Mouse (Mus musculus) midbrain, embryonic 12.5 days (tissue): Measurements from ENCODE around the gene Acer3. TPM values are rescaled to one million over a fixed set of nuclear protein-coding genes. Genes with fewer than 3 reads are reported as not detected.

Source experiments
- ATAC-seq: fragments of 200-750 bp; cut with Nextera tagmentation; 2 replicates; pipeline ENCODE4 v1.8.0; 2017; ENCODE audit warnings: low read depth, moderate TSS enrichment, moderate library complexity; ENCODE audit not compliant: low FRiP score
- H3K27ac ChIP-seq: fragments of 300-500 bp; sonication (generic); replicated peaks from 2 replicates; pipeline ENCODE4 v1.5.1; 2016; ENCODE audit warnings: mild to moderate bottlenecking
- H3K27me3 ChIP-seq: fragments of 300-500 bp; sonication (generic); 2 replicates; pipeline ENCODE4 v1.6.1; 2016; ENCODE audit warnings: mild to moderate bottlenecking
- H3K36me3 ChIP-seq: fragments of 300-500 bp; sonication (generic); 2 replicates; pipeline ENCODE4 v1.6.1; 2016
- H3K4me1 ChIP-seq: fragments of 300-500 bp; sonication (generic); 2 replicates; pipeline ENCODE4 v1.6.1; 2016
- H3K4me2 ChIP-seq: fragments of 300-500 bp; sonication (generic); replicated peaks from 2 replicates; pipeline ENCODE4 v1.6.1; 2016; ENCODE audit warnings: mild to moderate bottlenecking, moderate library complexity
- H3K4me3 ChIP-seq: fragments of 300-500 bp; sonication (generic); 2 replicates; pipeline ENCODE4 v1.5.1; 2016; ENCODE audit warnings: mild to moderate bottlenecking
- H3K9ac ChIP-seq: fragments of 300-500 bp; sonication (generic); replicated peaks from 2 replicates; pipeline ENCODE4 v1.6.1; 2016; ENCODE audit warnings: mild to moderate bottlenecking, moderate library complexity
- H3K9me3 ChIP-seq: fragments of 300-500 bp; sonication (generic); 2 replicates; pipeline ENCODE4 v1.6.1; 2016; ENCODE audit warnings: mild to moderate bottlenecking
- WGBS: fragments of 180-500 bp; shearing (Covaris S2); methylation state at CpG from one replicate; pipeline ENCODE4 v1.1.7; 2016; 5-methylcytosine and 5-hydroxymethylcytosine counted together
- polyA plus RNA-seq: library from polyadenylated mRNA; unstranded; fragments of >200 nt; fragmentation: Nextera tagmentation; extraction: Ambion mirVana; gene quantifications from 2 replicates; pipeline ENCODE4 v1.2.1, GENCODE M21; 2016

Acer3 gene
- polyA plus RNA-seq, 1 experiment from 2014 or later = 16.0 TPM

DNA sequence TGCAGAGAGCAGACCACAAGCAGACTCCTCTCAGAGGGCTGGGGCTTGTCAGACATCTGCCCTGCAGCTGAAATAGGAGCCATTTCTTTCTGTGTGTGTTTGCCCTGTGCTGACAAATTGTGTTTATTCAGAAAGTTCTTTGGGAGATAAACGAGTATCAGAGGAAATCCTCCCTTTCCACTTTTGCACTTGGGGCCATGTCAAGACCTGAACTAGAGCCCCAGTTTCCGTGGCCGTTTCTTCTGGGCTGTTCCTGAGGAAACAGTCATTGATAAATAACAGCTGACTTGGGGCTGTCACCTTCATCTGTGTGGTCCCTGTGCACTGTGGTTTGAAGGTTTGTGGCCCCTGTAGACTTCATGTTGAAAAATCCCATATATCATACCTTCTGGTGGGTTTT, 10.9 kb upstream of the Acer3 start:
- Histone ChIP-seq H3K4me1 (no peaks in the 10 kb centered on the region), H3K4me3 (no peak overlapping the region), H3K4me2 (no peak overlapping the region), H3K9ac (no peak overlapping the region), H3K27me3 (no peaks in the 10 kb centered on the region), H3K9me3 (no peaks in the 10 kb centered on the region), H3K36me3 (no peaks in the 10 kb centered on the region), H3K27ac (no peak overlapping the region)
- 77% methylated on average over 3 of the region's 3 CpGs for WGBS
- no peak for ATAC-seq

- Histone ChIP-seq H3K9ac (no peak overlapping the region), H3K4me1 (no peaks in the 10 kb centered on the region), H3K4me2 (no peak overlapping the region), H3K27me3 (no peaks in the 10 kb centered on the region), H3K27ac (no peak overlapping the region), H3K9me3 (no peaks in the 10 kb centered on the region), H3K4me3 (no peak overlapping the region), H3K36me3 (no peaks in the 10 kb centered on the region)
- WGBS = 86% methylated on average over 2 of the region's 2 CpGs
- no peak for ATAC-seq
Measured at GRCm38 (mm10) chr7:98330375-98331002, 9.5 kb upstream of the Acer3 start.

GRCm38 (mm10) chr7:98329651-98330374, 8.8 kb upstream of the Acer3 start:
- Histone ChIP-seq H3K4me3 (no peak overlapping the region), H3K4me2 (no peak overlapping the region), H3K36me3 (no peaks in the 10 kb centered on the region), H3K4me1 (no peaks in the 10 kb centered on the region), H3K9me3 (no peaks in the 10 kb centered on the region), H3K9ac (no peak overlapping the region), H3K27ac (no peak overlapping the region), H3K27me3 (no peaks in the 10 kb centered on the region)
- ATAC-seq = no peak
- WGBS = 80% methylated on average over 7 of the region's 7 CpGs

DNA sequence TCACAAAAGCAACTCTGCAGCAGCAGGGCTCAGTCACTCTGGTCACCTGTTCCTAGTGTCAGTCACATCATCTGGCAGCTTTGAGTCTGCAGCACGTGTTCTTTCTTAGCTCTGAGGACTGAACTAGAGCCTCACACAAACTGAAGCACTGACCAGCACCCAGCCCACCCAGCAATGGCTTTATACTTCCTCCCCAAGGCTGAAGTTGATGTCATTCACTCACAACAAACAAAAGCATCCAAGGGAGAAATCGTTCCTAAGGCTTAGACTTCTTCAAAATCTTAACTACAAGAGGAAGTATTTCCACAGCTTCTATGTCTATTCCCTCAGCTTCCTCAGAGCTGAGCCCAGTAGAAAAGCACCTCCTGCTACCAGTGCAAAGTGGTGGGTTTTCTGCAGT, 7.3 kb upstream of the Acer3 start:
- Histone ChIP-seq H3K9ac (no peak overlapping the region), H3K36me3 (no peaks in the 10 kb centered on the region), H3K4me2 (no peak overlapping the region), H3K27me3 (no peaks in the 10 kb centered on the region), H3K4me1 (peaks cover 8% of the 10 kb centered on the region), H3K9me3 (no peaks in the 10 kb centered on the region), H3K4me3 (no peak overlapping the region), H3K27ac (no peak overlapping the region)
- no peak for ATAC-seq
- WGBS = 53% methylated on average over 2 of the region's 2 CpGs

- H3K4me1 ChIP-seq = peaks cover 11% of the 10 kb centered on the region
- no peak overlapping the region for H3K4me3 ChIP-seq
- no peaks in the 10 kb centered on the region for H3K36me3 ChIP-seq
- no peaks in the 10 kb centered on the region for H3K9me3 ChIP-seq
- no peak for ATAC-seq
- 85% methylated on average over 7 of the region's 7 CpGs for WGBS
- no peak overlapping the region for H3K4me2 ChIP-seq
- H3K9ac ChIP-seq = no peak overlapping the region
- no peaks in the 10 kb centered on the region for H3K27me3 ChIP-seq
- no peak overlapping the region for H3K27ac ChIP-seq
Measured at GRCm38 (mm10) chr7:98326051-98326450, 5.0 kb upstream of the Acer3 start.

DNA sequence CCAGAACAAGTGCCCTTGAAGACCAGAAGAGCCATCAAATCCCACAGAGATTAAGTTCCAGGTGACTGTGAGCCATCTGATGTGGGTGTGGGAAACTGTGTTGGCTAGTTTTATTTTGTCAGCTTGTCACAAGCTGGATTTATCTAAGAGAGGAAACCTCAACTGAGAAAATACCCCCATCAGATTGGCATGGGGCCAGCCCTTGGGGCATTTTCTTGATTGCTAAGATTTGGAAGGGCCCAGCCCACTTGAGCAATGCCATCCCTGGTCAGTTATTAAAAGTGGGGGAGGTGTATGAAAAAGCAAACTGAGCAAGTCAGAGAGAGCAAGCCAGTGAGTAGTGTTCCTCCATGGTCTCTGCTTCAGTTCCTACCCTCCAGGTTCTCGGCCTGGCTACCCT, 3.2 kb upstream of the Acer3 start:
- no peak for ATAC-seq

DNA sequence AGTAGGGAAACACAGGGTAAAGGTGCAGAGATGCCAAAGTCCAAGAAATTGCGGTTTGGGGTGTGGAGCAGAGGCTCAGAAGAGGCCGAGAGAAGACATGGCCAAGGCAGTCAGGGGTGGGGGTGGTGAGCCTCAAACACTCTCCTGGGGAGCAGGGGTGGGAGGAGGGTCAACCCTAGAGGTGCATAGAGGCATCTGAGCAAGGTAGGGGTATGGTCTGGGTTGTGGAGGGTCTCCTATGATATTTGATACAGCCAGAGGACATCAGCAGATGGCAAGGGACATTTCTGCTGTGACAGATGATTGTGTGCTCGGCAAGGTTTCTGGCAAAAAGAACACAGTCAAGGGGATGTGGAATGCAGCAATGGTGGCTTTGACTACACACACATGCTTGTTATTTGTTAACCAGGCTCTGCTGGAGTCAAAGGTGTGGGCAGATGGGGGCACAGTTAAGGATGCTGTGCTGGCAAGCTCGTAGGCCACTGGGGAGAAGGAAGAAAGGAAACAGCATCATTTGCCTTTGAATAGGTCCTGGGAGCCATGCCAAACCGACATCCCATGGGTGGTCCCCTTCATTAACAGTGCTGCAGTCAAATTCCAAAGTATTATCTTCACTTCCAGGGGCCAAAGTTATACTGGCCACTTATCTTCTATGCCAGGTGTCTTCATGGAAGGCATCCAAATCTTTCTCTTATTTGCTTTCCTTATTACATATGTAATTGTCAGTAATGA, 2.4 kb upstream of the Acer3 start:
- no peaks in the 10 kb centered on the region for H3K9me3 ChIP-seq
- no peak overlapping the region for H3K27ac ChIP-seq
- 41% methylated on average over 5 of the region's 5 CpGs for WGBS

More for the DNA sequence above, 3.2 kb upstream of the Acer3 start:
- peaks cover 11% of the 10 kb centered on the region for H3K4me1 ChIP-seq
- no peaks in the 10 kb centered on the region for H3K9me3 ChIP-seq
- no peak overlapping the region for H3K4me3 ChIP-seq
- H3K36me3 ChIP-seq = no peaks in the 10 kb centered on the region
- no peaks in the 10 kb centered on the region for H3K27me3 ChIP-seq
- H3K27ac ChIP-seq = no peak overlapping the region
- H3K9ac ChIP-seq = no peak overlapping the region
- no peak overlapping the region for H3K4me2 ChIP-seq
- 79% methylated on average over 1 of the region's 1 CpGs for WGBS

DNA sequence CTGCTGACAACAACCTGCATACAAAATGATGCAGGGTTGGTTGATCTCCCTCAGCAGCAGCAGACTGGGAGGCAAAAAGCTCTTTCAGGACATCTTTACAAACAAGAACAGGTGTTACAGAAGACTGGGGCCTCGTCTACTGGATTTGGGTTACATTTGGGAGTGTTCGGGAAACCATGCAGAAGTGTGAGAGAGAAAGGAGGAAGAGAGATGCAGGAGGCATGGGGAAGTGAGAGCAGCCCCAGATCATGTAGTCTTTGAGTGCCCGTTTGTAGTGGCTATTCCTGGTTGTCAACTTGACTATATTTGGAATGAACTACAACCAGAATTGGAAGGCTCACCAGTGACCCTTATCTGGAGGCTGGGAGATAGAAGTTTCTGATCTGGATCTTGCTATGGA, 1.4 kb upstream of the Acer3 start:
- peaks cover 11% of the 10 kb centered on the region for H3K4me1 ChIP-seq
- H3K4me2 ChIP-seq = no peak overlapping the region
- H3K27me3 ChIP-seq = no peaks in the 10 kb centered on the region
- no peak overlapping the region for H3K9ac ChIP-seq
- no peak for ATAC-seq
- H3K36me3 ChIP-seq = no peaks in the 10 kb centered on the region
- H3K4me3 ChIP-seq = no peak overlapping the region
- 78% methylated on average over 3 of the region's 3 CpGs for WGBS
- no peaks in the 10 kb centered on the region for H3K9me3 ChIP-seq
- H3K27ac ChIP-seq = no peak overlapping the region

More for the DNA sequence above, 2.4 kb upstream of the Acer3 start:
- no peak overlapping the region for H3K4me2 ChIP-seq
- H3K27me3 ChIP-seq = no peaks in the 10 kb centered on the region
- no peak overlapping the region for H3K9ac ChIP-seq
- H3K4me3 ChIP-seq = no peak overlapping the region
- no peaks in the 10 kb centered on the region for H3K36me3 ChIP-seq
- peaks cover 11% of the 10 kb centered on the region for H3K4me1 ChIP-seq
- 0 out of 2 replicates have a peak, but pooled peaks have one; percentile 34 for ATAC-seq

- Histone ChIP-seq H3K36me3 (no peaks in the 10 kb centered on the region), H3K9ac (no peak overlapping the region)
- ATAC-seq = no peak
Measured at GRCm38 (mm10) chr7:98320006-98320556, 927 bp downstream of the Acer3 start.

GRCm38 (mm10) chr7:98316568-98316967, 4.4 kb downstream of the Acer3 start:
- Histone ChIP-seq H3K4me2 (no peak overlapping the region), H3K9me3 (no peaks in the 10 kb centered on the region), H3K27me3 (no peaks in the 10 kb centered on the region), H3K4me3 (no peak overlapping the region), H3K4me1 (no peaks in the 10 kb centered on the region), H3K9ac (no peak overlapping the region), H3K36me3 (no peaks in the 10 kb centered on the region), H3K27ac (no peak overlapping the region)
- no peak for ATAC-seq
- WGBS = 49% methylated on average over 2 of the region's 2 CpGs

More at GRCm38 (mm10) chr7:98320006-98320556, 927 bp downstream of the Acer3 start:
- WGBS = 86% methylated on average over 7 of the region's 7 CpGs
- Histone ChIP-seq H3K4me1 (peaks cover 11% of the 10 kb centered on the region), H3K27me3 (no peaks in the 10 kb centered on the region), H3K9me3 (no peaks in the 10 kb centered on the region), H3K4me2 (no peak overlapping the region), H3K4me3 (no peak overlapping the region), H3K27ac (no peak overlapping the region)

DNA sequence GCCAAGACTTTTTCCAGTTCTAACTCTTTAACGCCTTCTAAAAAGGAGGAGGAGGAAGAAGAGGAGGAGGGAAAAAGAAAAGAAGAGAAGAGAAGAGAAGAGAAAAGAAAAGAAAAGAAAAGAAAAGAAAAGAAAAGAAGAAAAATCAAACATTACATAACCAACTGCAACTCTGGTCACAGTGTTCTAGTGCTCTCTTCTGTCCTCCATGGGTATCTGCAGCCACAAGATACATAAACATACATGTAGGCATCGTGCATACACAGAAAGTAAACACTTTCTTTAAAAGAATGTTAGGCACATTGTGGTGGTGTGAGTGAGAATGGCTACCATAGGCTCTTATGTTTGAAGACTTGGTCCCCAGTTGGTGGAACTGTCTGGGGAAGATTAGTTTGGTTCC, 5.9 kb downstream of the Acer3 start:
- H3K4me3 ChIP-seq = no peak overlapping the region
- 80% methylated on average over 2 of the region's 2 CpGs for WGBS
- no peak overlapping the region for H3K9ac ChIP-seq
- H3K27ac ChIP-seq = no peak overlapping the region
- H3K36me3 ChIP-seq = no peaks in the 10 kb centered on the region
- H3K4me2 ChIP-seq = no peak overlapping the region
- ATAC-seq = no peak
- H3K9me3 ChIP-seq = no peaks in the 10 kb centered on the region
- H3K4me1 ChIP-seq = no peaks in the 10 kb centered on the region
- H3K27me3 ChIP-seq = 0 out of 2 replicates have a peak, but pooled peaks cover 3% of the 10 kb centered on the region
